Mouse (Mus musculus) MEL (cell line): Measurements from ENCODE around the gene Cdyl.

Experiments used
- MAZ ChIP-seq: IDR thresholded peaks from 2 replicates; pipeline ENCODE4 v1.6.1; 2012; ENCODE audit warnings: low read depth, mild to moderate bottlenecking, inconsistent platforms, low read length, improper control_type of control experiment
- ZC3H11A ChIP-seq: IDR thresholded peaks from 2 replicates; pipeline ENCODE4 v1.6.1; 2012; ENCODE audit warnings: low read depth, mild to moderate bottlenecking, inconsistent platforms, low read length, improper control_type of control experiment

- TF ChIP-seq MAZ: no peak
- no peak for TF ChIP-seq ZC3H11A
Measured at GRCm38 (mm10) chr13:35739473-35739872, 79.8 kb downstream of the Cdyl start.
